Mouse (Mus musculus) intestine, embryonic 16.5 days (tissue): ENCODE data around the gene Rrh. TPM values are rescaled to one million over a fixed set of nuclear protein-coding genes. Genes with fewer than 3 reads are reported as not detected.
"Not testable (repeated sequence)": the region's sequence is repeated elsewhere in the genome, so short reads cannot be mapped to it uniquely, and the experiment has no call there.

Source experiments
- ATAC-seq: fragments of 200-750 bp; cut with Nextera tagmentation; 2 replicates; pipeline ENCODE4 v1.8.0; 2017; ENCODE audit warnings: moderate TSS enrichment, moderate library complexity
- H3K27ac ChIP-seq: fragments of 300-500 bp; sonication (generic); 2 replicates; pipeline ENCODE4 v1.5.1; 2014; ENCODE audit warnings: mild to moderate bottlenecking, low read length
- H3K27me3 ChIP-seq: fragments of 300-500 bp; sonication (generic); replicated peaks from 2 replicates; pipeline ENCODE4 v1.6.1; 2014; ENCODE audit warnings: low read length, control low read depth, mixed read lengths; ENCODE audit not compliant: control insufficient read depth, insufficient read depth
- H3K36me3 ChIP-seq: fragments of 300-500 bp; sonication (generic); 2 replicates; pipeline ENCODE4 v1.6.1; 2014; ENCODE audit warnings: low read length, control low read depth; ENCODE audit not compliant: control insufficient read depth, insufficient read depth
- H3K4me1 ChIP-seq: fragments of 300-500 bp; sonication (generic); 2 replicates; pipeline ENCODE4 v1.6.1; 2014; ENCODE audit warnings: low read length, control low read depth, mixed read lengths; ENCODE audit not compliant: control insufficient read depth, insufficient read depth
- H3K4me2 ChIP-seq: fragments of 300-500 bp; sonication (generic); 2 replicates; pipeline ENCODE4 v1.6.1; 2014; ENCODE audit warnings: low read depth, low read length, control low read depth
- H3K4me3 ChIP-seq: fragments of 300-500 bp; sonication (generic); 2 replicates; pipeline ENCODE4 v1.5.1; 2014; ENCODE audit warnings: mild to moderate bottlenecking, low read length
- H3K9ac ChIP-seq: fragments of 300-500 bp; sonication (generic); 2 replicates; pipeline ENCODE4 v1.6.1; 2014; ENCODE audit warnings: low read depth, low read length
- H3K9me3 ChIP-seq: fragments of 300-500 bp; sonication (generic); 2 replicates; pipeline ENCODE4 v1.6.1; 2016; ENCODE audit warnings: low read length, control low read depth; ENCODE audit not compliant: control insufficient read depth
- WGBS: fragments of 180-500 bp; shearing (Covaris S2); extraction: QIAGEN DNeasy Blood & Tissue Kit; methylation state at CpG from one replicate; pipeline ENCODE4 v1.1.7; 2014; 5-methylcytosine and 5-hydroxymethylcytosine counted together
- polyA plus RNA-seq: library from polyadenylated mRNA; unstranded; fragments of >200 nt; fragmentation: Nextera tagmentation; extraction: Ambion mirVana; gene quantifications from 2 replicates; pipeline ENCODE4 v1.2.1, GENCODE M21; 2015

The Rrh gene
- polyA plus RNA-seq, 1 experiment from 2014 or later, result 0.21 TPM

GRCm38 (mm10) chr3:129799011-129799410, 23.4 kb downstream of the Rrh start:
- 74% methylated on average over 2 of the region's 2 CpGs for WGBS
- no peak overlapping the region for H3K4me3 ChIP-seq
- ATAC-seq, result no peak

DNA sequence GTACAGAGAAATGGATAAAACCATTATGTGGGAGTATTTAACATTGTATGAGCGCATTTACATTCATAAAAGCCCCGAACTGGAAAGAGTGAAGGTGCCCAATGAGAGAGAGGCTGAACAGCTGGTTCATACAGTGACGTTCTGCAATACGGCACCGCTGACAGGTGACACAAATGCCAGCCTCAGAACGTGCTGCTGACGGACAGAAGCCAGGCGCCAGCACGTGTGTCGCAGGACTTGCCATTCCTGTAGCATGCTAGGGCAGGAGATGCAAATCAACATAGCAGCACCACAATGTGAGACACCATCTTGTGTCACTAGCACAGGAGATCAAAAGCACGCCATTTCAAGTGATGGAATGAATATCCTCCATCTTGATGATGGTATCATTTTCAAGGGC, 23.8 kb downstream of the Rrh start:
- ATAC-seq, result no peak
- Histone ChIP-seq H3K4me1 (no peaks in the 10 kb centered on the region), H3K4me3 (no peak overlapping the region), H3K27ac (no peak overlapping the region), H3K27me3 (no peaks in the 10 kb centered on the region), H3K9me3 (no peaks in the 10 kb centered on the region), H3K36me3 (no peaks in the 10 kb centered on the region), H3K9ac (no peak overlapping the region), H3K4me2 (no peak overlapping the region)
- WGBS, result 84% methylated on average over 11 of the region's 11 CpGs

More at GRCm38 (mm10) chr3:129799011-129799410, 23.4 kb downstream of the Rrh start:
- H3K4me1 ChIP-seq, result no peaks in the 10 kb centered on the region
- no peak overlapping the region for H3K9ac ChIP-seq
- no peak overlapping the region for H3K4me2 ChIP-seq
- H3K9me3 ChIP-seq, result no peaks in the 10 kb centered on the region
- no peaks in the 10 kb centered on the region for H3K36me3 ChIP-seq
- H3K27ac ChIP-seq, result no peak overlapping the region
- no peaks in the 10 kb centered on the region for H3K27me3 ChIP-seq

DNA sequence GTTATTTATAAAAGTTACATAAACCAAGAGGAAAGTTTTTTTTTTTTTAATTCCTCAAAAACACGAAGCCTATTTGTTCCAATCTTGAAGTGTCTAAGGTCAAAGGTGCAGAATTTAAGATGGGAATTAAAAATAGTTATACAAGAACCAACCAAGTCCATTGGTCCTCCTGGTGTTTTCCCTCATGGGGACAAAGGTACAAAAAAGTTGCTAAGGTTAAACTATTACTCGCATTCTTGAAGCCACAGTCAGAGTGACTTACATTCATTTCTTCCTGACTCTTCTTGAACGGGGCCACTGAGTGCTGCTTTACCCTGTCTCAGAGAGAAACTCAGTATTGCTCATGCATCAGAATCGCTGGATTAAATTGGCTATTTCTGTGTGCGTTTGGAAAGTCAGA, 25.0 kb downstream of the Rrh start:
- no peaks in the 10 kb centered on the region for H3K27me3 ChIP-seq
- no peaks in the 10 kb centered on the region for H3K4me1 ChIP-seq
- no peaks in the 10 kb centered on the region for H3K9me3 ChIP-seq
- no peak overlapping the region for H3K9ac ChIP-seq
- ATAC-seq, result no peak
- no peak overlapping the region for H3K4me2 ChIP-seq
- no peak overlapping the region for H3K4me3 ChIP-seq
- WGBS, result 78% methylated on average over 5 of the region's 5 CpGs
- no peaks in the 10 kb centered on the region for H3K36me3 ChIP-seq
- no peak overlapping the region for H3K27ac ChIP-seq

DNA sequence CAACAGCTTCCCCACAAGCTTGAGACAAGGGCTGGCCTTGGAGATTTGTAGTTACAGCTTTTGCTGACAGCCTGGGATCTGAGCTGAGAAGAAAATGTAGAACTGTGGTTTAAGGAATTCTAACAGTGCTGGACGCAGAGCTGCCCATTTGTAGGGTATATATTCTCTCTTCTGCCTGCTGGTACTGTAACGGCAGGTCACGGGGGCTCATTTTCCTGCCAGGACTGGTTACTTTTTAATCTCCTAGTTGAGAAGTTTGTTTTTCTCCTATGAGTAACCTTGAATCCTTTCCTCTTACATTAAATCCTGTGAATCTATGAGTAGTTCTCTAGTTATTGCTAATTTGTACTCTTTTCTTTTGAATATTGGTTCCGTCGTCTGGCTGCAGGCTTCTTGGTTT, 28.6 kb downstream of the Rrh start:
- Histone ChIP-seq H3K9me3 (no peaks in the 10 kb centered on the region), H3K4me3 (no peak overlapping the region), H3K4me1 (no peaks in the 10 kb centered on the region), H3K36me3 (no peaks in the 10 kb centered on the region), H3K9ac (no peak overlapping the region), H3K27me3 (no peaks in the 10 kb centered on the region), H3K4me2 (no peak overlapping the region), H3K27ac (no peak overlapping the region)
- ATAC-seq, result no peak
- WGBS, result 85% methylated on average over 5 of the region's 5 CpGs

- no peak for ATAC-seq
- H3K27me3 ChIP-seq, result no peaks in the 10 kb centered on the region
- no peaks in the 10 kb centered on the region for H3K9me3 ChIP-seq
- H3K9ac ChIP-seq, result no peak overlapping the region
- H3K4me3 ChIP-seq, result no peak overlapping the region
- no peak overlapping the region for H3K4me2 ChIP-seq
- no peaks in the 10 kb centered on the region for H3K4me1 ChIP-seq
- no peaks in the 10 kb centered on the region for H3K36me3 ChIP-seq
- WGBS, result 92% methylated on average over 3 of the region's 3 CpGs
- no peak overlapping the region for H3K27ac ChIP-seq
Measured at GRCm38 (mm10) chr3:129782746-129783145, 39.6 kb downstream of the Rrh start.

DNA sequence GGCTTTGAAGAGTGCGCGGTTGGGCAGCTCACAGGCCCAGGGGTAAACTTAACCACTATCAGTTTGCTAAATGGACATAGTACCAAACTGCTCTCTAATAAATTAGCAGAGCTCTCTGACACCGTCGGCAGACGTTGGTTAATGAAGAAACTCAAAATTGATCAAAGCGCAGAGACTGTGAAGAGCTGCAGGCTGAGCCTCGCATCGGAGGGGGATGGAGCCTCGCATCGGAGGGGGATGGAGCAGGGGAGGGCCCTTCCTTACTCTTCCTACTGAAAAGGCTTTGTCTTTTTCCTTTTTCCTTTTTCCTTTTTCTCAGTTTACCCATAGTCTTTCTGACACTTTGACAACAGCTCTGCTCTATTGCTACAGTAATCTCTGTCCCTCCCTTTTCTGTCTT, 41.0 kb downstream of the Rrh start:
- no peak overlapping the region for H3K27ac ChIP-seq
- no peak for ATAC-seq
- 53% methylated on average over 10 of the region's 10 CpGs for WGBS
- no peak overlapping the region for H3K4me2 ChIP-seq
- no peaks in the 10 kb centered on the region for H3K36me3 ChIP-seq
- no peaks in the 10 kb centered on the region for H3K27me3 ChIP-seq
- no peak overlapping the region for H3K9ac ChIP-seq
- no peak overlapping the region for H3K4me3 ChIP-seq
- no peaks in the 10 kb centered on the region for H3K9me3 ChIP-seq
- no peaks in the 10 kb centered on the region for H3K4me1 ChIP-seq

DNA sequence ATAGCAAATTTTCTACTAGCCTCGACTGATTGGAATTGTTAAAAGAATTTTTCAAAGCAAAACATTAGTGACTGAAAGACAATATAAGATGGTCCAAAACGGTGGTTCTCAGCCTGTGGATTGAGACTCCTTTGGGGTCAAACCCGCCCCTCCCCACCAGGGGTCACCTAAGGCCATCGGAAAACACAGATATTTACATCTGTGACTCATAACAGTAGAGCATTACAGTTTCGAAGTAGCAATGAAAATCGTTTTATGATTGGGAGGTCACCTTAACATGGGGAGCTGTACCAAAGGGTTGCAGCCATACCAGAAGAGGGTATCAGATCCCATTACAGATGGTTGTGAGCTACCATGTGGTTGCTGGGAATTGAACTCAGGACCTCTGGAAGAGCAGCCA, 51.2 kb downstream of the Rrh start:
- WGBS, result 81% methylated on average over 6 of the region's 6 CpGs
- no peak overlapping the region for H3K9ac ChIP-seq
- no peak overlapping the region for H3K4me2 ChIP-seq
- no peak overlapping the region for H3K27ac ChIP-seq
- H3K36me3 ChIP-seq, result no peaks in the 10 kb centered on the region
- no peaks in the 10 kb centered on the region for H3K4me1 ChIP-seq
- ATAC-seq, result no peak
- H3K27me3 ChIP-seq, result no peaks in the 10 kb centered on the region
- H3K4me3 ChIP-seq, result no peak overlapping the region
- H3K9me3 ChIP-seq, result no peaks in the 10 kb centered on the region

- ATAC-seq, result no peak
- Histone ChIP-seq H3K4me1 (no peaks in the 10 kb centered on the region), H3K4me3 (no peak overlapping the region), H3K27me3 (no peaks in the 10 kb centered on the region), H3K9me3 (no peaks in the 10 kb centered on the region), H3K4me2 (no peak overlapping the region), H3K27ac (no peak overlapping the region), H3K36me3 (no peaks in the 10 kb centered on the region), H3K9ac (no peak overlapping the region)
- WGBS, result 84% methylated on average over 10 of the region's 10 CpGs
Measured at GRCm38 (mm10) chr3:129766971-129767794, 55.2 kb downstream of the Rrh start.

DNA sequence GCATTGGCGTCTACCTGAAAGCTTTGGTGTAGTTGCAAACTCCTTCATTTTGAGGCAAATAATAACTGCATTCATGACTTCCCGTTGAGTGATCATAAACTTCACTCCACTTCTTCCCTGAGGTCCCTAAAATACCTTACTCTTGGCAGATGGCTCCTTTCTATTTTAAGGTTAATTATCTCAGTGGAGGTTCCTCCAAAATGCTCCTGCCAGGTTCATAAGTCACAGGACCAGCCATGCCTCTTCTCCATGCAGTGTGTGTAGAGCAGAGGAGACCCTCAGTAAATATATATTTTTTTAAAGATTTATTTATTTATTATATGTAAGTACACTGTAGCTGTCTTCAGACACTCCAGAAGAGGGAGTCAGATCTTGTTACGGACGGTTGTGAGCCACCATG, 56.3 kb downstream of the Rrh start:
- Histone ChIP-seq H3K36me3 (no peaks in the 10 kb centered on the region), H3K27ac (no peak overlapping the region), H3K4me2 (no peak overlapping the region), H3K4me1 (no peaks in the 10 kb centered on the region), H3K4me3 (no peak overlapping the region), H3K9ac (no peak overlapping the region), H3K27me3 (no peaks in the 10 kb centered on the region), H3K9me3 (no peaks in the 10 kb centered on the region)
- no peak for ATAC-seq
- 88% methylated on average over 4 of the region's 4 CpGs for WGBS

DNA sequence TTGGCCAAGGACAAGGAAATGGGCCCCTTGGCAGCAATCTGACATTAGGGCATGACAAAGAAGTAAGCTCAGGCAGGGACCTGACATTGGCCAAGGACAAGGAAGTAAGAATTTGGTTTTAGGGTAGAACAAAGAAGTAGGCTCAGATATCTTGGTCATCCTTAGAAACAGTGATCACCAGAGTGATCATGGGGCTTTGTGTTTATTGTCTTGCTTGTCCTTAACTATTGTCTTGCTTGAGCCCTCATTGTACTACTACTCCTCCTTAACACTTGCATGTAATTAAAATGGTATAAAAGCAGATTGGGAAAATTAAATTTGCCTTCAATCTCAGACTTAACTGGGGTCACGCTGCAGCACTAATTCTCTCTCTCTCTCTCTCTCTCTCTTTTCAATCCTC, 64.8 kb downstream of the Rrh start:
- H3K4me3 ChIP-seq, result not testable (repeated sequence)

More for the DNA sequence above, 64.8 kb downstream of the Rrh start:
- not testable (repeated sequence) for H3K36me3 ChIP-seq, H3K27ac ChIP-seq, H3K9ac ChIP-seq, H3K4me2 ChIP-seq, ATAC-seq, H3K4me1 ChIP-seq, H3K9me3 ChIP-seq, H3K27me3 ChIP-seq
- 97% methylated on average over 1 of the region's 1 CpGs for WGBS
